Mouse (Mus musculus): ENCODE data around the gene Nlrp3.

Gene Nlrp3

DNA sequence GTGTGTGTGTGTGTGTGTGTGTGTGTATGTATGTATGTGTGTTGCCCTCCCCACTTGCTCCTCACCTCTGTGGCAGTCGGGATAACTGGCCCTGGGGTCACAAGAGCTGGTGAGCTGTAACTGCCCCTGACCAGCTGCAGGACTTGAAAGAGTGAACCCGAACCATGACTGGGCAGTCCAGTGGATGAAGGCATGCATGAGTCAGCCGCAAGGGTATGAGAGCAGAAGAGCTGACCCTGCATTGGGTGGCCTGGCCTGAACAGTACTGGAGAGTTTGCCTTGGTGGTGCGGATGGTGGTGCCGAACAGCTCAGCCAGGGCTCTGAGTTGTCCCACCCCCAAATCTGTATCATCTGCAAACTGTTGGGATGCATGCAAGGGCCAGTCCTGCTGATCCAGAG lies 9.8 kb upstream of the Nlrp3 start:
- in situ Hi-C loops (cut with MboI; ENCODE audit: low sequenced_read_pairs): no loop called here

GRCm38 (mm10) chr11:59537218-59538130 lies 3.9 kb upstream of the Nlrp3 start:
- in situ Hi-C loops (cut with MboI; ENCODE audit: low sequenced_read_pairs): no loop called here

- in situ Hi-C loops (cut with MboI; ENCODE audit: low sequenced_read_pairs): no loop called here
Measured at GRCm38 (mm10) chr11:59538387-59538786, 3.0 kb upstream of the Nlrp3 start.

DNA sequence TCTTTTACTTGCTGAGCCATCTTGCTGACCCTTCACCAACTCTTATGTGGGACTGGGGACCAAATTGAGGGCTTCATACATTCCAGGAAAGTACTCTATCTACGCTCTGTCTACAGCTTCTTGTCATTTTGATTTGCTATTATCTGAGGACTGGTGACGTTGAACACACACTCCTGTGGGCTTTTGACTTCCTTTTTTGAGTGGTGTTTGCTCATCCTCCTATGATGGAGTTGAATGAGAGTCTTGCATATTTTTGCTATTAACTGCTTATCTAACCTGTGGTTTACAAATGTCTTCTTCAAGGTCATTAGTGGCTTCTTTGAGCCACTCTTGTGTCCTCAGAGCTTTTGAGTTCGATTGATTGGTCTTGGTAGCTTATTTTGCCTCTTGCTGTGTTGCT lies 1.2 kb upstream of the Nlrp3 start:
- in situ Hi-C loops (cut with MboI; ENCODE audit: low sequenced_read_pairs): no loop called here

GRCm38 (mm10) chr11:59542442-59542841 lies 1.1 kb downstream of the Nlrp3 start:
- in situ Hi-C loops (cut with MboI; ENCODE audit: low sequenced_read_pairs): no loop called here

GRCm38 (mm10) chr11:59543376-59543775 lies 2.0 kb downstream of the Nlrp3 start:
- in situ Hi-C loops (cut with MboI; ENCODE audit: low sequenced_read_pairs): no loop called here

DNA sequence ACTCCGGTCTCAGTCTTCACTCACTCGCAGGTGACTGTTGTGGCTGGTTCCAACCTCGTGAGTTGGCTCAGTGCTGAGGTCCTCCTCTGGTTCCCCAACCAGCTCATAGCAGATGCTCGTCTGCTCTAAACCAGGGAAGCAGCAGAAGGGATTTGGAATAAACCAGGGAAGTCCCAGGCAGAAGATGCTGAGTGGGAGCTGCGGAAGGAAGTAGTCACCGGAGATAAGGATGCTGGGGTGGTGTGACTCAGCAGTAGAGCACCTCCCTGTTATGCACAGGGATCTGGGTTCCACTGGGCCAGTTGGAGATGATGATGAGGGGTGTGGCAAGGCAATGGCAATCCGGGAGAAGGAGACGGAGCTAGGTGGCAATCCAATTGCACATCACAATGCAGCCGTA lies 2.6 kb downstream of the Nlrp3 start:
- in situ Hi-C loops (cut with MboI; ENCODE audit: low sequenced_read_pairs): no loop called here

DNA sequence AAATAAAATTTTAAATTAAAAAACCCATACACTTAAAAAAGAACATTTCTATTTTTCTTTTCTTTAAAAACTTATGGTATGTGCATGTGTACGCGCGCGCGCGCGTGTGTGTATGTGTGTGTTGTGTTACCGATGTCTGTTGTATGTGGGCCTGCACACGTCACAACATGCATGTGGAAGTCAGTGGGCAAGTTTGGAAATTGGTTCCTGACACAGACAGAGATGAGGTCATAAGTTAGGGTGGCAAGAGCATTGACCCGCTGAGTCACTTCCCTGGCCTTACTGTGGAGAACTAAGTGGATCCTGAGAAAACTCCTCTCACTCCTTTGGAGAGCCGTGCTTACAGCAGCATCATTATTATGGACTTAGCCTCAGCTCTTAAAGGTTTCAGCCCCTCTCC lies 12.8 kb downstream of the Nlrp3 start:
- in situ Hi-C loops (cut with MboI; ENCODE audit: low sequenced_read_pairs): no loop called here

DNA sequence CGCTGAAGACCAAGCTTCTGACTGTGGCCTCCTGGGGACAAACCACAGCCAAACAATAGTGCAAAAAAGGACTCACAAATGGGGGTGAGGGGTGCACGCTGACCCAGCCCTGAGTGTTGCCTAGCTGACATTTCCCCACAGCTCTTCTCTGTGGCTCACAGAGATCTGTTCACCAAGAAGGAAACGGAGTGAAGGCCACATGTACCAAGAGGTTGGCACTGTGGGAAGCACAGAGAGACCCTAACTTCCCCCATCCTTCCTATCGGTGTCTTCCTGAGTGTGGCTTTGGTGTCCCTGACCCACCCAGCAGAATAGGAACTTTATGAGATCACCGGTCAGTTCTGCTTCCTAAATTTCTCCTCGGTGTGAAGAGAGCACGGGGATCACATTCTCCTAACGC lies 13.2 kb downstream of the Nlrp3 start:
- in situ Hi-C loops (cut with MboI; ENCODE audit: low sequenced_read_pairs): no loop called here

GRCm38 (mm10) chr11:59560906-59561305 lies 19.5 kb downstream of the Nlrp3 start:
- in situ Hi-C loops (cut with MboI; ENCODE audit: low sequenced_read_pairs): no loop called here

DNA sequence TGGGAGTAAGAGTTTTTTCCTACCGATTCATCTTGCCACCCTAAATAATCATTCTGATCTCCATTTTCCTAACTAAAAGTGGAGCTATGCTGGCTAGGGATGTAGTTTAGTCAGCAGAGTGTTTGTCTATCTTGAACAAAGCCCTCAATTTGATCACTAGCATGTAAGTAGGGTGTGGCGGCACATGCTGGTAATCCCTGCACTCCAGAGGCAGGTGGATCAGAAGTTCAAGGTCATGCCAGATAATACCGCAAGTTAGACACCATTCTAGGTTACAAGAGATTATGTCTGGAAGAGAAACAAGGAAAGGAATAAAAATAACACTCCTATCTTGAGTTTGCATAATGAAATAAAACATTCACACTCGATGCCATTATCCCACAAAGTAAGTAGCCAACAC lies 21.0 kb downstream of the Nlrp3 start:
- in situ Hi-C loops (cut with MboI; ENCODE audit: low sequenced_read_pairs): no loop called here

DNA sequence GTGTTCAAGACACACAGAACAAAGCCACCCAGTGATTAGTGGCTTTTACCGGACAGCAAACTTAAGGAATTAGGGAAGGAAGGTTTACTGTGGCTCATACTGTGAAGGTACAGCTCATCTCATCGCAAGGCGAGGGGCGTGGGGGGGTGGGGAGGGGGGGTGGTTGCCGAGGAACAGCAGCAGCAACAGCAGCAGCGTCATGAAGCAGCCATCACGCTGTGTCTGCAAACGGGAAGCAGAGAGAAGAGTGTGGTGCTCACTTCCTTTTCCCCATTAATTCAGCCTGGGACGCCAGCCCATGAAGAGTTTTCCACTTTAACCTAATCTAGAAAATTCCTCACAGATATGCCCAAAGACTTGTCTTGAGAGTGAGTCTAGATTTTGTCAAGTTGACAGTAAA lies 21.5 kb downstream of the Nlrp3 start:
- in situ Hi-C loops (cut with MboI; ENCODE audit: low sequenced_read_pairs): no loop called here

DNA sequence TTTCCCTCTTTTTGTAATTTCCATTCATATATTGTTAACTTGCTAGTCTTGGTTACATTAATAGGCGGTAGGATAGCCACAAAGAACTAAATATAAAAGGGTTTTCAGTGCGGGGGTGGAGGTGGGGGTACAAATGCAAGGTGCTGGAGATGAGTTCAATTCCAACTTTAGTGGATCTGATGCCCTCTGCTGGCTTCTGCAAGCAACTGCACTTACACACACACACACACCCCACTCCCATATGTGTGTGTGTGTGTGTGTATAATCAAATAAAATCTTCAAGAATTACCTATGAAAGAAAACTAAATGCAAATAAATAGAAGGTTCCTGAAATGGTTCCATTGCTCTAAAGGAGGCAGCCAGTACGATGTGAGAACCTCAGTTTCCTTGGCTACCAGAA lies 27.9 kb downstream of the Nlrp3 start:
- in situ Hi-C loops (cut with MboI; ENCODE audit: low sequenced_read_pairs): no loop called here

GRCm38 (mm10) chr11:59575726-59576125 lies 34.4 kb downstream of the Nlrp3 start:
- in situ Hi-C loops (cut with MboI; ENCODE audit: low sequenced_read_pairs): loop anchor here (10.0 kb wide), 1 partner anchor 51 kb away; the partner anchor contains the start of gene Zkscan17

- in situ Hi-C loops (cut with MboI; ENCODE audit: low sequenced_read_pairs): loop anchor here (10.0 kb wide), 1 partner anchor 51 kb away; the partner anchor contains the start of gene Zkscan17
Measured at GRCm38 (mm10) chr11:59576135-59576534, 34.8 kb downstream of the Nlrp3 start, which contains the start of gene Olfr222. Gene Olfr222, minus strand, starts transcription at chr11:59576235.

DNA sequence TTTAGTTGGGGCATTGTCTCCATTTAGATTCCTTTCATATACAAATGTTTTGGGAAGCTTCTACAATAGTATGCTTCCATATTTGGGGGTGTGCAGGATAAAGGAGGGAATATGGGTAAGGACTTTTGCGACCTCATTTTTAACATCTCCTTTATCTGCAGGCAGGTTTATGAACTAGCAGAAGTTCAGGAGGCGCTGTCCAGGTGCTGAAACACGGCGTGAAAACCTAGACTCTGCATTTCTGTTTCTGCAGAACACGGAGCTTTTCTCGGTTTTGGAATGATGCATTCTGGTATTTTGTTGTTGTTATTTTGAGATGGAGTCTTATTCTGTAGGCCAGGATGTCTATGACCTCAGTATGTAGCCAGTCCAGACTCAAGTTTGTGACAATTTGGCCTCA lies 43.2 kb downstream of the Nlrp3 start:
- in situ Hi-C loops (cut with MboI; ENCODE audit: low sequenced_read_pairs): no loop called here

DNA sequence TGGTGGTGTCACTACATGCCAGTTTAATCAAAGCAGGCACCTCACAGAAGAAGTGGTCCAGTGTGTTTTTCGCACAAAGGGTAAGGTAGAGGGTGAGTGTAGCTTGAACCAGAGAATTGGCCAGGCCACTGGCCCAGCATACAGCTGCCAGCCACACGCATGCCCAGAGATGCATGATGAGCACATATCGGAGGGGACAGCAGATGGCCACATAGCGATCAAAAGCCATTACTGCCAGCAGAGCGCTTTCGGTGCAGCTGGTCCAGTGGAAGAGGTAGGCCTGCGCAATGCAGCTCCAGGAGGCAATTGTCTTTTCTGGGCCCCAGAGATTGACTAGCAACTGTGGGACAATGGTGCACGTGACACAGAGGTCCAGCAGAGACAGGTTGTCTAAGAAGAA lies 48.1 kb downstream of the Nlrp3 start:
- in situ Hi-C loops (cut with MboI; ENCODE audit: low sequenced_read_pairs): no loop called here

GRCm38 (mm10) chr11:59593189-59593588 lies 51.8 kb downstream of the Nlrp3 start, which contains the start of gene Olfr223:
Gene Olfr223, minus strand, starts transcription at chr11:59593289.
- in situ Hi-C loops (cut with MboI; ENCODE audit: low sequenced_read_pairs): no loop called here

- in situ Hi-C loops (cut with MboI; ENCODE audit: low sequenced_read_pairs): no loop called here
Measured at GRCm38 (mm10) chr11:59596091-59596490, 54.7 kb downstream of the Nlrp3 start.

- in situ Hi-C loops (cut with MboI; ENCODE audit: low sequenced_read_pairs): no loop called here
Measured at GRCm38 (mm10) chr11:59596950-59597349, 55.6 kb downstream of the Nlrp3 start.

DNA sequence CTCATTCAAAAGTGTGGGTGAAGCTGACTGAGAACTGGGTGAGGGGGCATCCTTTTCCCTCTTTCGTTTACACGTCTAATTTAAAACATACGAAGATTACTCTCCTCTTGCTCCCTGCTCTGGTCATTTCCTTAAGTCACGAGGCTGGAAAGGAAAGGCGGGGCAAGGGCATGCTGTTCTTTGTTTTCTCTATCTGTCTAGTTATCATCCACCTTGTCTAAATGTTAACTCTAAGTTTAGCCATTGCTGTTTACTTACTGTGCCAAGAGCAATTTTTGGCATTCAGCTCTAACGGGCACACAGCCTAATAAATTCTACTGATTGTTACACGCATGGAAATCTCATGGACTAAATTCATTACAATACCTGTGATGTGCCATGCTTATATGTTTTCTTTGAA lies 57.8 kb downstream of the Nlrp3 start:
- in situ Hi-C loops (cut with MboI; ENCODE audit: low sequenced_read_pairs): no loop called here

DNA sequence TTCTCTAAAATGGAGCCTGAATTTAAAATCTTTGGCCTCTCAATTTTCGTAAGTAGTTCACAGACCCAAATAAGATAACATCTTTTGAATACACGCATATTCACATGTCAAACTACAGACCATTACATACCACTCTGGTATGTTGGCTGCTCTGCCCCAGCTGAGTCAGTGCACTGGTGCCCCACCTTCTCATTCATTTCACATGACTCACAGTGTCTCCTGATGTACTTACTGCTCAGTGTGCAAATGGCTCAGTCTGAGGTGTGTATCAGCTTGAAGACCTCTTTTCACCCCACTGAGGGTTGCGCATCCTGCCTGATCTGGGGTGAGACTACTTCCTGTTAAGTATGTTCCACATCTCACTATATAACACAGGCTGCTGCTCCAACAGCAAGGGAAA lies 59.5 kb downstream of the Nlrp3 start:
- in situ Hi-C loops (cut with MboI; ENCODE audit: low sequenced_read_pairs): no loop called here

Data from CH12F3 (cell line).